Mouse (Mus musculus): ENCODE results near the gene Ptk6. TPM values are rescaled to one million over a fixed set of nuclear protein-coding genes. Genes with fewer than 3 reads are reported as not detected.

The Ptk6 gene
- not detected in 2 replicates for polyA plus RNA-seq (2015; fragmentation: Nextera tagmentation; extraction: Ambion mirVana)

GRCm38 (mm10) chr2:181202422-181202821, at the start of gene Ptk6:
Ptk6 (minus strand) TSS chr2:181202789.
- no peak within 1 kb of the TSS for H3K4me2 ChIP-seq
- no peaks in the 10 kb centered on the region for H3K4me1 ChIP-seq (replicated peaks)
- 87% methylated on average over 3 of the region's 3 CpGs for WGBS
- H3K36me3 ChIP-seq: no peaks in the 10 kb centered on the region
- 0 out of 2 replicates have a peak, but pooled peaks cover 4% of the 10 kb centered on the region for H3K27me3 ChIP-seq
- no peak within 1 kb of the TSS for H3K9ac ChIP-seq
- no peak within 1 kb of the TSS for H3K4me3 ChIP-seq
- H3K27ac ChIP-seq: no peak within 1 kb of the TSS
- no peaks in the 10 kb centered on the region for H3K9me3 ChIP-seq
- no peak for ATAC-seq (ENCODE audit: low FRiP score)

- Histone ChIP-seq H3K36me3 (peaks cover 61% of the 10 kb centered on the region), H3K9ac (no peak overlapping the region), H3K27ac (no peak overlapping the region), H3K4me2 (no peak overlapping the region), H3K4me1 (replicated peaks) (no peaks in the 10 kb centered on the region), H3K27me3 (no peaks in the 10 kb centered on the region), H3K4me3 (no peak overlapping the region), H3K9me3 (no peaks in the 10 kb centered on the region)
- no peak for ATAC-seq (ENCODE audit: low FRiP score)
- 92% methylated on average over 1 of the region's 1 CpGs for WGBS
Measured at GRCm38 (mm10) chr2:181251841-181252240, 49.3 kb upstream of the Ptk6 start.

- H3K9ac ChIP-seq: no peak overlapping the region
- H3K36me3 ChIP-seq: peaks cover 38% of the 10 kb centered on the region
- WGBS: 89% methylated on average over 10 of the region's 10 CpGs
- no peak overlapping the region for H3K27ac ChIP-seq
- no peak overlapping the region for H3K4me2 ChIP-seq
- ATAC-seq (ENCODE audit: low FRiP score): no peak
- H3K9me3 ChIP-seq: no peaks in the 10 kb centered on the region
- no peaks in the 10 kb centered on the region for H3K27me3 ChIP-seq
- no peak overlapping the region for H3K4me3 ChIP-seq
- H3K4me1 ChIP-seq (replicated peaks): no peaks in the 10 kb centered on the region
Measured at GRCm38 (mm10) chr2:181249217-181249616, 46.6 kb upstream of the Ptk6 start.

- Histone ChIP-seq H3K9ac (no peak overlapping the region), H3K36me3 (no peaks in the 10 kb centered on the region; the same call in 1 of the 2 replicates), H3K27ac (no peak overlapping the region), H3K27me3 (0 out of 2 replicates have a peak, but pooled peaks cover 7% of the 10 kb centered on the region), H3K9me3 (no peaks in the 10 kb centered on the region), H3K4me3 (no peak overlapping the region), H3K4me1 (replicated peaks) (0 out of 2 replicates have a peak, but pooled peaks cover 5% of the 10 kb centered on the region), H3K4me2 (no peak overlapping the region)
- no peak for ATAC-seq (ENCODE audit: low FRiP score)
- 24% methylated on average over 2 of the region's 2 CpGs for WGBS
Measured at GRCm38 (mm10) chr2:181245031-181245430, 42.4 kb upstream of the Ptk6 start.

- no peak for ATAC-seq (ENCODE audit: low FRiP score)
Measured at GRCm38 (mm10) chr2:181243706-181244394, 41.3 kb upstream of the Ptk6 start.

GRCm38 (mm10) chr2:181242314-181242665, 39.7 kb upstream of the Ptk6 start:
- no peaks in the 10 kb centered on the region; the same call in 1 of the 2 replicates for H3K36me3 ChIP-seq
- no peak overlapping the region for H3K9ac ChIP-seq
- 0 out of 2 replicates have a peak overlapping the region, but pooled peaks have one; percentile 37 for H3K4me2 ChIP-seq
- H3K27me3 ChIP-seq: 0 out of 2 replicates have a peak, but pooled peaks cover 7% of the 10 kb centered on the region
- no peak for ATAC-seq (ENCODE audit: low FRiP score)
- 65% methylated on average over 3 of the region's 3 CpGs for WGBS
- no peak overlapping the region for H3K4me3 ChIP-seq
- H3K27ac ChIP-seq: no peak overlapping the region
- no peaks in the 10 kb centered on the region for H3K9me3 ChIP-seq
- 0 out of 2 replicates have a peak, but pooled peaks cover 5% of the 10 kb centered on the region for H3K4me1 ChIP-seq (replicated peaks)

More at GRCm38 (mm10) chr2:181243706-181244394, 41.3 kb upstream of the Ptk6 start:
- H3K27me3 ChIP-seq: 0 out of 2 replicates have a peak, but pooled peaks cover 7% of the 10 kb centered on the region
- no peak overlapping the region for H3K9ac ChIP-seq
- no peaks in the 10 kb centered on the region for H3K9me3 ChIP-seq
- H3K4me1 ChIP-seq (replicated peaks): 0 out of 2 replicates have a peak, but pooled peaks cover 5% of the 10 kb centered on the region
- no peak overlapping the region for H3K27ac ChIP-seq
- no peak overlapping the region for H3K4me2 ChIP-seq
- H3K36me3 ChIP-seq: no peaks in the 10 kb centered on the region; the same call in 1 of the 2 replicates
- 36% methylated on average over 11 of the region's 11 CpGs for WGBS
- H3K4me3 ChIP-seq: no peak overlapping the region

GRCm38 (mm10) chr2:181241602-181242313, 39.2 kb upstream of the Ptk6 start, which contains the start of gene Helz2:
Helz2 (minus strand) TSS chr2:181242027.
- H3K9me3 ChIP-seq: no peaks in the 10 kb centered on the region
- H3K4me1 ChIP-seq (replicated peaks): 0 out of 2 replicates have a peak, but pooled peaks cover 5% of the 10 kb centered on the region
- H3K4me2 ChIP-seq: peak within 1 kb of the TSS; percentile 37
- no peak within 1 kb of the TSS; the same call in 1 of the 2 replicates for H3K9ac ChIP-seq
- 0 out of 2 replicates have a peak, but pooled peaks cover 7% of the 10 kb centered on the region for H3K27me3 ChIP-seq
- no peak within 1 kb of the TSS for H3K27ac ChIP-seq
- 23% methylated on average over 16 of the region's 16 CpGs for WGBS
- ATAC-seq (ENCODE audit: low FRiP score): no peak
- no peaks in the 10 kb centered on the region for H3K36me3 ChIP-seq
- peak within 1 kb of the TSS; percentile 25 for H3K4me3 ChIP-seq

- H3K9me3 ChIP-seq: no peaks in the 10 kb centered on the region
- 0 out of 2 replicates have a peak, but pooled peaks cover 5% of the 10 kb centered on the region for H3K4me1 ChIP-seq (replicated peaks)
- H3K27ac ChIP-seq: no peak overlapping the region
- no peaks in the 10 kb centered on the region for H3K36me3 ChIP-seq
- ATAC-seq (ENCODE audit: low FRiP score): no peak
- WGBS: 93% methylated on average over 13 of the region's 13 CpGs
- no peak overlapping the region for H3K4me2 ChIP-seq
- H3K27me3 ChIP-seq: 0 out of 2 replicates have a peak, but pooled peaks cover 7% of the 10 kb centered on the region
- H3K9ac ChIP-seq: no peak overlapping the region
- no peak overlapping the region for H3K4me3 ChIP-seq
Measured at GRCm38 (mm10) chr2:181240806-181241440, 38.3 kb upstream of the Ptk6 start.

- ATAC-seq (ENCODE audit: low FRiP score): no peak
- 0 out of 2 replicates have a peak, but pooled peaks cover 7% of the 10 kb centered on the region for H3K27me3 ChIP-seq
- 92% methylated on average over 9 of the region's 9 CpGs for WGBS
- H3K36me3 ChIP-seq: no peaks in the 10 kb centered on the region
- 0 out of 2 replicates have a peak, but pooled peaks cover 5% of the 10 kb centered on the region for H3K4me1 ChIP-seq (replicated peaks)
- H3K27ac ChIP-seq: no peak overlapping the region
- no peak overlapping the region for H3K9ac ChIP-seq
- H3K4me3 ChIP-seq: no peak overlapping the region
- no peaks in the 10 kb centered on the region for H3K9me3 ChIP-seq
- no peak overlapping the region for H3K4me2 ChIP-seq
Measured at GRCm38 (mm10) chr2:181239261-181239660, 36.7 kb upstream of the Ptk6 start.

- Histone ChIP-seq H3K27ac (no peak overlapping the region), H3K27me3 (0 out of 2 replicates have a peak, but pooled peaks cover 7% of the 10 kb centered on the region), H3K4me1 (replicated peaks) (0 out of 2 replicates have a peak, but pooled peaks cover 5% of the 10 kb centered on the region), H3K36me3 (no peaks in the 10 kb centered on the region), H3K9ac (no peak overlapping the region), H3K4me3 (no peak overlapping the region), H3K9me3 (no peaks in the 10 kb centered on the region), H3K4me2 (no peak overlapping the region)
- 73% methylated on average over 2 of the region's 2 CpGs for WGBS
- no peak for ATAC-seq (ENCODE audit: low FRiP score)
Measured at GRCm38 (mm10) chr2:181238861-181239260, 36.3 kb upstream of the Ptk6 start.

- Histone ChIP-seq H3K4me3 (no peak overlapping the region), H3K4me2 (no peak overlapping the region), H3K27me3 (0 out of 2 replicates have a peak, but pooled peaks cover 7% of the 10 kb centered on the region), H3K9ac (no peak overlapping the region), H3K4me1 (replicated peaks) (0 out of 2 replicates have a peak, but pooled peaks cover 5% of the 10 kb centered on the region), H3K27ac (no peak overlapping the region), H3K36me3 (no peaks in the 10 kb centered on the region), H3K9me3 (no peaks in the 10 kb centered on the region)
- no peak for ATAC-seq (ENCODE audit: low FRiP score)
- 81% methylated on average over 10 of the region's 10 CpGs for WGBS
Measured at GRCm38 (mm10) chr2:181238091-181238610, 35.6 kb upstream of the Ptk6 start.

Data from hindbrain, embryonic 13.5 days (tissue).